Mouse (Mus musculus): ENCODE results near the gene Cbll1.

DNA sequence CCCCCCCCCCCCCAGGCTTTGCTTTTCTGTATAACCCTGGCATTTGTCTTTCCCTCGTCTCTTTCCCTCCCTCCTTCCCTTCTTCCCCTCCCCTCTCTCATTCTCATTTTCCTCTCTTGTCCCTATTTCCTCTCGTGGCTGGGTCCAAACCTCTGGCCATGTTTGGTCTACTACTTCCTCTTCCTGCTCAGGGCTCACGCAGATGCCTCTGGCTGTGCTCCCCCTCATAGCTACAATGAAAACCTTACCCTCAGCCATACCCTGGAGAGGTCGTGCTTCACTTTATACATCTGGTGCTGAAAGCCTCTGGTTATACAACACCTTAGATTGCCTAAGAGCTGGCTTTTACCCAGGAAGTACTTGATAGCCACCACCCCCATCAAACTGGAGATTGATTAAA lies 1.9 kb upstream of the Cbll1 start:
- TF ChIP-seq GATA1 (IDR thresholded peaks at IDR 0.05; ENCODE audit: borderline replicate concordance, low read length) (no peak), FLI1 (IDR thresholded peaks at IDR 0.05; ENCODE audit: low read length) (no peak)
